Mouse (Mus musculus): Measurements from ENCODE around the gene Ephb1.

The Ephb1 gene

GRCm38 (mm10) chr9:102305432-102306100, 48.9 kb downstream of the Ephb1 start:
- DNase-seq, result no peak

DNA sequence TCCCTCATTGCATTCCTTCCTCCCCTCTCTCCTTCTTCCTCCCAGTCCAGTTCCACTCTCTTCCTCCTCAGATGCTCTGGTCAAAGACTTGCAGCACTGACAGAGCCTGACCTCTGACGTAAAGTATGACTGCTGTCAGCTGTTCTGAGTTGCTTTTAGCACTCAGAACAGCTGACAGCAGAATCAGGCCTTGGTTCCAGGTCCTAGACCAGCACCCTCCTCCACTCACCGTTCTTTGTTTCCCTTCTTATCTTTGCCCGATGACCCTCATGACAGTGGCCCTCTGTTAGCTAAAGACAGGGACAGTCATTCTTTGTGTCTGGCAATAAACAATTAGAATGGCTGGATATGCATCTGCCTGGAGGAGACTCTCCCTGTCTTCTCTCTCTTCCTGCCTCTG, 49.7 kb downstream of the Ephb1 start:
- no peak for DNase-seq

- no peak for DNase-seq
Measured at GRCm38 (mm10) chr9:102303882-102304281, 50.6 kb downstream of the Ephb1 start.

- DNase-seq, result no peak
Measured at GRCm38 (mm10) chr9:102300985-102301384, 53.5 kb downstream of the Ephb1 start.

DNA sequence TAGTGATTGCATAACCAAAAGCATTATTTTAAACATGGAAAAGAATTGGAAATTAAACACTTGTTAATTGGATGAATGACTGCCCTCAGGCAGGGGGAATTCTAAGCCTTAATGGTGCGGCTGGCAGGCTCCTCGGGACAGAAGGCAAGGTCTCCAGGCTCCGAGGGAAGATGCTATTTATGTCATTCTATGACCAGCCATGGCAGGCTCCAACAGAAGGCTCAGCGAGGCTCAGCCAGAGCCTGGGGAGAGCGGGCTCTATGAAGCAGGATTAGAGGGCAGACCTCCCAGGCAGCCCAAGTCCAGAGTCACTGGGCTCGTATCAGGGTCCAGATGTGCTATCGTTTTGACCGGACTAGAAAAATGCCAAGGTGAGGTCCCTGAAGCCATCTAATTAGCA, 55.8 kb downstream of the Ephb1 start:
- DNase-seq, result no peak

DNA sequence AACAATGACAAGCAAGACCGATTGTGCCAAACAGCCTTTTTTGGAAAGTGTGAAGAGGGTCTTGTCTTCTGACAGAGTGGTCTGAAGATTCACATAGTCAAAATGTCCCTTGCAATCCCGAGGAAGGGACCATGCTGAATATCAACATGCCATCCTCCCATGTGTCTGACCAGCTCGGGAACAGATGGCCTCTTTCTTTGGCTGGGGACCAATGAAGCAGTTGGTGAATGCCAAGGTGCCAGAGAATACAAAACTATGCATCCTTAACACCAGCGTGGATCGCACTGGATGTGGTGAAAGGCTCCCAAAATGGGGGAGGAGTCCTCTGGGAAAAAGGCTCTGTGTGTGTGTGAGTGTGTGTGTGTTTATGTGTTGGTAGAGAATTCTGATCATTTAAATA, 56.5 kb downstream of the Ephb1 start:
- DNase-seq, result no peak

DNA sequence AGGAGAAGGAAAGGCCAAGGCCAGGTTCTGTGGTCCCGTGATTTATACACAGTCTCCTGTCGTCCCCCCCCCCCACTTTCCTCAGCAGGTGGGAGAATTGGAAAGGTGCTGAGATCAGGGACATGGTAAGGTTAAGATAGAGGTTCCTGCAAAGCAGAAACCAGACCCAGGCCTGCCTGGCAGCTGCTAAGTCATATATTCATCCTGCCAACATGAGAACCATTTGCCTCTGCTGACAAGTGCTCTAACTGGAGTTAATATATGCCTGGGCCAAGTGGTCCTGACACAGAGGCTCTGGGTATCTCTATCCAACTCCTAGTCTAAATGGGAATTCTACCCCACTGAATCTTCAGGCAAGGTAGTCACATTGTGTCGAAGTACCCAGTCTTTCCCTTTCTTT, 57.3 kb downstream of the Ephb1 start:
- DNase-seq, result no peak

GRCm38 (mm10) chr9:102293605-102294004, 60.9 kb downstream of the Ephb1 start:
- no peak for DNase-seq

DNA sequence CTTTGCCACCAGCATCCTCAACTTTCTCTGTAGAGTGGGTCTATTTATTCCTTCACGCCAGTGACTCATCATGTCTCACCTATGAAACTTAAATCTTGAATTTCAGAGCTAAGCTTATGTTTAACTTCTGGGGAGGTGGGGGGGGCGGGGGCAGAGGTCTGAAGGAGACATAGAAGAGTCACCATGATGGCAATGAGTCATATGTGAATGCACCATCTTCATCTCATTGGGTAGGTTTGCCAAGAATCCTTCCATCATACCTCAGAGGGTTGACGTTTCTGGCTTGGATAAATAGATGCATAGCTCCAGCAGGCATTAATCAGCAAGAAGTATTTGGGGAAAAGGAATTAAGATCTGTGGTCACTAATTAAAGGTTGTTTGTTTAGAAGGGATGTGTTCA, 63.3 kb downstream of the Ephb1 start:
- no peak for DNase-seq

- no peak for DNase-seq
Measured at GRCm38 (mm10) chr9:102288356-102288755, 66.1 kb downstream of the Ephb1 start.

DNA sequence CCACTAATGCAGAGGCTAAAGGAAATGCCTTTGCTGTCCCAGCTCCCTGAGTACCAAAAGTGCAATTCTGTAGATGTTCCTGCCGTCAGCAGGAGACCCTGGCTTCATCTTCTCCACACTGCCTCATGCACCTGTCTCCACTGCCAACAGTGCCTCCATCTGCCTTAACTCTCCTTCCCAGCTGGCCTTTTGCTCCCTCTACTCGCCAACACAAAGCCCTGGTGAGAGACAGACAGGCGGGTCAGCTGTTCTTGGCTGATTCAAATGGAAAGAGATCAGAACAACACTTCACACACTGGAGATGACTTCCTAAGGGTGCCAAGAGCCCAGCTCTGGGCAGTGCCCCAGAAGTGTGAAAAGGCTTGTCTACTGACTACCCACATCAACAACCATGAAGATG, 78.6 kb downstream of the Ephb1 start:
- DNase-seq, result no peak

- no peak for DNase-seq
Measured at GRCm38 (mm10) chr9:102274016-102274415, 80.5 kb downstream of the Ephb1 start.

GRCm38 (mm10) chr9:102273469-102273808, 81.1 kb downstream of the Ephb1 start:
- no peak for DNase-seq

DNA sequence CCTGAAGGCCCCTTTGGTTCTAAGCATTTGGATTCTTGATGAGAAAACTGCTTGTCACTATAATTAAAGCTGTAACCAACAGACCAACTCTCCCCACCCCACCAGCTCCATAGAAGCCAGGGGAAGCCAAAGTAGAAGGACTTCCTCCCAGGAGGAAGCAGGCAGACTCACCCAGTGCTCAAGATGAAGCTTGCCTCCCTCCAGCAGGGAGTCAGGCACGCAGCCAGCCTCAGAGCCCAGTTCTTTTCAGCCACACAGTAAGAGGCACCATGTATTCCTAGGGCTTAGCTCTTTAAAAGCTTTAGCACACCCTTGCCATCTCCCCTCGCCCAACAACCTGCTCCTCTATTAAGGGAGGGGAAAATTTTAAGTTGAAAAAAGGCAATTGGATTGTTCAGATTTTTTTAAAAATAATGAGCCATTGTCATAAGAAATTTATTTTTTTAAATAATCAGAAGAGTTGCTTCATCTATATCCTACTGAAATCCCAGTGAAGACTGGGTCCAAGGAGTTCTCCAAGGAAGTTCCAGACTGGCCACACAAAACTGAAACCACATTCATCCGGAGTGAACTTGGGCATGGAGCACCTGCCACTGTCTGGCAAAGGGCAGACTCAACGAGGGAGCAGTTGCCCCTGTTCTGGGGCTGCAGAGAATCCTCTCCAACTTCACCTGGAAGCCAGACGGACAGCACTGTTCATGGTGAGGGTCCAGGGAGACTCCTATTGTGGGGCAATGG, 81.6 kb downstream of the Ephb1 start:
- DNase-seq, result no peak

GRCm38 (mm10) chr9:102270496-102270895, 84.0 kb downstream of the Ephb1 start:
- DNase-seq, result no peak

DNA sequence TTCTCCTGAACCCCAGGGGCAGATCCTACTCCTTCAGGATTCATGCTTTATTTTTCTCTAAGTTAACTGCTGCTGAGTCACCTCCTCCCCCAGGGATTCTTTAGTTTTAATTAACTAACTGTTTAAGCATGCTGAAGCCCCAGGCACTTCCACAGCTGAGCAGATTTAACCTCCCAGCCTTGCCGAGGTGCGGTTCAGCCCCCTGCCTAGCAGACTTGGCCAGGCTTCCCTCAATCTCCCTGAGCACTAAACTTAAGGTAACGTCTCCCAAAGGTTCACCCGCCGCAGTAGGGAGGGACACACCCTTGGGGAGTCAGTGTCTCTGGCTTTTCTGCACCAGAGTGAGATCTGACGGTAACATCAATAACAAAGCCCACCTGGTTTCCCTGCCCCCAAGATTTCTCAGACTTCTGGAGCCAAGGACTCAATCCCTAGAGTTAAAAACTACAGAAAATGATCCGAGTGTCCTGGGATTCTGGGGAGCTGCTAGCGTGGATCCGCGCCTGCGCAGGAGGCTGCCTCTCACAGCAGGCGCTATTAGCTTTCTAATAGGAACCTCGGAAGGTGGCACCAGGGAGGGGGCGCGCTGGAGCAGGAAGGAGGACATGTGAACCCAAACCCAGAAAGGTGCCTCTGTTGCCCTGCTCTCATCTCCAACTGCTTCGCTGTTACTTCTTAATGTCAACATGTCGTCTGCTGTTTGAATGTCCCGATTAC, 87.0 kb downstream of the Ephb1 start:
- peak; percentile 35 for DNase-seq

GRCm38 (mm10) chr9:102263760-102264159, 90.7 kb downstream of the Ephb1 start:
- DNase-seq, result no peak

DNA sequence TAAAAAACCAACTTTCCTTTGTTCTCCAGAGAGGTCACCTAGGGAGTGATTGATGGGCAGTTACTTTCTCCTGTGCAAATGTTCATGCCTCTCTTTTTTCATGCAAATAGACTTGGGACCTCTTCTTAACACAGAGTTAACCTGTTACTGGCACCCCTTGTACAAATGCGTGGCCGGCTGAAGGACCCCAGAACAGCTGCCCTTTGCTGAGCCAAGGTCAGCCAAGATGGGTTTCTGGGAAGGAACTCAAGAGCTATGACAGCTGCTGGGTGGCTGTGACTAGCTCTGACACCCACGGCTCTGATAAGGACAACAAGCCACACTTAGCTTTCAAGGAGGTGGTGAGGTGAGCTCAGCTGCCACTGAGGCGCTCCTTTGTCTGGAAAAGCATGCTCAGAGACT, 92.4 kb downstream of the Ephb1 start:
- DNase-seq, result no peak

- DNase-seq, result no peak
Measured at GRCm38 (mm10) chr9:102261511-102261910, 93.0 kb downstream of the Ephb1 start.

- DNase-seq, result no peak
Measured at GRCm38 (mm10) chr9:102256407-102256806, 98.1 kb downstream of the Ephb1 start.

DNA sequence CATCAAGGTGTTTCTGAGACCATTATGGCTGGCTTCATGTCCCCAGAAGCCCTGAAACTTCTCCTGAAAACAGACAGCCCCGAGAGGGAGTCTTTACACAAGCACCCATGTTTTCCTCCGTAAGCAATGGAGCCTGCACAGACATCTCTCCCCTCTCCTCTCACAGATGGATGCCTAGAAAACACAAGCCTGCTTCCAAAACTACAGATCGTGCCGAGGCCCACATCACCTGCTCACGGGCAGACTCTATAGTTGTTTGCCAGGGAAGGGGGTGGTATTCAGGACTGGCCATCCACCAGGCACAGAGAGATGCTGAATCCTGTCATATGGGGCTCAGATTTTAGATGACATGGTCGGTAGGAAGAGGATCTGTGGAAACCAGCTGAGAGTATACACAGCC, 98.7 kb downstream of the Ephb1 start:
- no peak for DNase-seq

- no peak for DNase-seq
Measured at GRCm38 (mm10) chr9:102249124-102249816, 105.2 kb downstream of the Ephb1 start.

DNA sequence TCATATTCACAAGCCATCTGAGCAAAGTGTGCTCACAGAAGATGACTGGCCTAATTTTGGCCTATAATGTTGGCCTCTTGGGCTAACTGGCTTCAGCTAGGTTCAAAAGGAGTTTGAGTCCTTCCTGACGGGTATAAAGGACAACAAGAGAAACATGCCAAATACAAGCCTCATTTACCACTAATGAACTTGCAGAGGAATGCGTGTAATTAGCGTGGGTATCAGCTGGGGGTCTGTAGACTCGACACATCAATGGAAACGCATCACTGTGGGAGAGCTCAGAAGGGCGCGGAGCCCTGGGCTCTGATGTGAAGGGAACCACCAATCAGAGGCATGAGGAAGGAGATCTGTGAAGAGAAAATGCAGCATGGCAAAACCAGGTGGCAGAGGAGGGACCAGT, 108.9 kb downstream of the Ephb1 start:
- no peak for DNase-seq

GRCm38 (mm10) chr9:102243296-102243695, 111.2 kb downstream of the Ephb1 start:
- no peak for DNase-seq
